Mouse (Mus musculus) lung, embryonic 16.5 days (tissue): ENCODE data around the gene Nfix. TPM values are rescaled to one million over a fixed set of nuclear protein-coding genes. Genes with fewer than 3 reads are reported as not detected.
A peak's percentile ranks its signal among the peaks of the same experiment; 100 is the strongest.

Experiments used
- ATAC-seq: fragments of 200-750 bp; cut with Nextera tagmentation; 2 replicates; pipeline ENCODE4 v1.8.0; 2017; ENCODE audit warnings: low read depth, mild to moderate bottlenecking, moderate library complexity
- H3K27ac ChIP-seq: fragments of 300-500 bp; sonication (generic); 2 replicates; pipeline ENCODE4 v1.5.1; 2014; ENCODE audit warnings: mild to moderate bottlenecking, control low read depth, low read length
- H3K27me3 ChIP-seq: fragments of 300-500 bp; sonication (generic); 2 replicates; pipeline ENCODE4 v1.6.1; 2014; ENCODE audit warnings: low read depth, low read length, mixed read lengths; ENCODE audit not compliant: control insufficient read depth, insufficient read depth
- H3K36me3 ChIP-seq: fragments of 300-500 bp; sonication (generic); 2 replicates; pipeline ENCODE4 v1.6.1; 2014; ENCODE audit warnings: low read length; ENCODE audit not compliant: control insufficient read depth, insufficient read depth
- H3K4me1 ChIP-seq: fragments of 300-500 bp; sonication (generic); replicated peaks from 2 replicates; pipeline ENCODE4 v1.6.1; 2014; ENCODE audit warnings: low read length, mixed read lengths; ENCODE audit not compliant: control insufficient read depth, insufficient read depth
- H3K4me2 ChIP-seq: fragments of 300-500 bp; sonication (generic); 2 replicates; pipeline ENCODE4 v1.6.1; 2014; ENCODE audit warnings: low read depth, low read length, control low read depth
- H3K4me3 ChIP-seq: fragments of 300-500 bp; sonication (generic); 2 replicates; pipeline ENCODE4 v1.5.1; 2014; ENCODE audit warnings: mild to moderate bottlenecking, low read length, control low read depth
- H3K9ac ChIP-seq: fragments of 300-500 bp; sonication (generic); 2 replicates; pipeline ENCODE4 v1.6.1; 2014; ENCODE audit warnings: low read length, control low read depth
- H3K9me3 ChIP-seq: fragments of 300-500 bp; sonication (generic); 2 replicates; pipeline ENCODE4 v1.6.1; 2016; ENCODE audit warnings: low read length; ENCODE audit not compliant: control insufficient read depth
- WGBS: fragments of 180-500 bp; shearing (Covaris S2); extraction: QIAGEN DNeasy Blood & Tissue Kit; methylation state at CpG from one replicate; pipeline ENCODE4 v1.1.7; 2014; 5-methylcytosine and 5-hydroxymethylcytosine counted together
- polyA plus RNA-seq: library from polyadenylated mRNA; unstranded; fragments of >200 nt; fragmentation: Nextera tagmentation; extraction: Ambion mirVana; gene quantifications from 2 replicates; pipeline ENCODE4 v1.2.1, GENCODE M21; 2015

The Nfix gene
- polyA plus RNA-seq, 1 experiment from 2014 or later = 43.9 TPM

DNA sequence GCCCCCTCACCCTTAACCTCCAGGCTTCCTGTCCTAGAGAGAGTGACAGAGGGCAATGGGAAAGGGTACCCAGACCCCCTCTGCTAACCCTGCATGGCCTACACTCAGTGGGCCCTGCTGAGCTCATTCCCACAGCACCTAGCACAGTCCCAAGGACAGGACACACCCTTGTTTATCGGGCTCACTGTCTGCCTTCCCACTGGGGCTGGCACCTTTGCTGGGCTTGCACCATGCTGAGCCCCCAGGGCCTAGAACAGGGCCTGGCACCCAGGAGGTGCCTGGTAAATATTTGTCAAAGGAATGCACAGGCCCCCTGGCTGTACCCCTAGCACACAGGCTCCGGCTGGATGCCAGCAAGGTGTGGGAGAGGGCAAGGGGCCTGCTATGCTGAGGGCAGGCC, 9.6 kb downstream of the Nfix start:
- H3K36me3 ChIP-seq = no peaks in the 10 kb centered on the region
- H3K4me1 ChIP-seq = peaks cover 84% of the 10 kb centered on the region
- H3K27ac ChIP-seq = peak overlapping the region; percentile 21
- ATAC-seq = no peak
- no peak overlapping the region for H3K4me3 ChIP-seq
- peaks cover 15% of the 10 kb centered on the region for H3K27me3 ChIP-seq
- H3K9ac ChIP-seq = peak overlapping the region; percentile 29; the same call in 1 of the 2 replicates
- 0 out of 2 replicates have a peak overlapping the region, but pooled peaks have one; percentile 0 for H3K4me2 ChIP-seq
- H3K9me3 ChIP-seq = no peaks in the 10 kb centered on the region
- 45% methylated on average over 2 of the region's 2 CpGs for WGBS

DNA sequence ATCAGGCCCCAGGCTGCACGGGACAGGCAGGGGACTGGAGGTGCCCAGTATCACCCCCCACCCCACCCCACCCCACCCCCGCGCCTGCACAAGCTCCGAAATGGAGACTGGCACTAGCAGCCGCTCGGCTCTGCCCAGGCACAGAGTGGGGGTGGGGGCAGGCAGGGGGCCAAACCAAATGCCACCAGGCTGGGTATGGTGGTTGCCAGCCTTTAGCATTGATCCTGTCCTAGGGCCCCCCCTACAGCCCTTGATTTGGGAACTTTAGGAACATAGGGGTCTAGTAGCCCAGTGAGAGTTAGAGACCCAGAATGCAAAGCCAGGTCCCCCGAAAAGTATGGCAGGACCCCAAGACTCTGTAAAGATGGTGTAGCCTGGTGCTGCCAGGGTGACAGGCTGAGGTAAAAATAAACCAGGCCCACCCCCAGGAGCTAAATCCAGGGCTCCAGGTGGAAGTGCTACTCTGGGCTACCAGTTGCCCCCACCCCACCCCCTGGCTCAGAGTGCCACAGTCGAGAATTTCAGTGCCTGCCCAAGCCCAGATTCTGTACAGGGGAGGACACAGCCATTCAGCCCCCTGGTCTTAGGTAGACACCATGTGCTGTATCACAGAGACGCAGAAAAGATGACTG, 10.2 kb downstream of the Nfix start:
- no peak for ATAC-seq
- Histone ChIP-seq H3K4me2 (no peak overlapping the region; the same call in 1 of the 2 replicates), H3K27ac (peak overlapping the region; percentile 21)

DNA sequence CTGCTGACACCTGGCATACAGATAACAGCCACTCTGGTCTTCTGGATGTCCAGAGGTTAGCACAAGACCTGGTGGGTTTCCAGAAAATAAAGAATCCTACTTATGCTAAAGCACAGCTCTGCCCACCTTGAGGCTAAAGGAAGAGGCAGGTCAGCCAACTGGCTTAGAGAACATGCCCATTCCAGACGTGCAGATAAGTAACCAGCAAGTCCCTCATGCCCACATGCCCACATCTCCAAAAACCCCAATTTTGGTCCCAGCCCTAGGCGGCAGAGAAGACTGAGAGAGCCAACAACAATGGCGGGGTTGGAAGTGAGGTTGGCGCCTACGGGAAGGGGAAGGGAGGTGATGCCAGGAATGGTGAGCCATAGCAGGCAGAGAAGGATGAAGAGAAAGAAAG, 10.8 kb downstream of the Nfix start:
- no peaks in the 10 kb centered on the region for H3K36me3 ChIP-seq
- peak overlapping the region; percentile 21; the same call in 1 of the 2 replicates for H3K9ac ChIP-seq
- no peak for ATAC-seq
- no peaks in the 10 kb centered on the region for H3K9me3 ChIP-seq
- H3K27me3 ChIP-seq = peaks cover 20% of the 10 kb centered on the region
- peak overlapping the region; percentile 76 for H3K27ac ChIP-seq
- peaks cover 84% of the 10 kb centered on the region for H3K4me1 ChIP-seq
- H3K4me3 ChIP-seq = no peak overlapping the region
- peak overlapping the region; percentile 6 for H3K4me2 ChIP-seq
- WGBS = 47% methylated on average over 5 of the region's 5 CpGs

More for the DNA sequence above, 10.2 kb downstream of the Nfix start:
- no peaks in the 10 kb centered on the region for H3K36me3 ChIP-seq
- no peak overlapping the region for H3K4me3 ChIP-seq
- H3K9ac ChIP-seq = peak overlapping the region; percentile 8
- no peaks in the 10 kb centered on the region for H3K9me3 ChIP-seq
- peaks cover 84% of the 10 kb centered on the region for H3K4me1 ChIP-seq
- H3K27me3 ChIP-seq = peaks cover 17% of the 10 kb centered on the region
- 71% methylated on average over 9 of the region's 9 CpGs for WGBS

GRCm38 (mm10) chr8:84788896-84789295, 11.2 kb downstream of the Nfix start:
- Histone ChIP-seq H3K27ac (peak overlapping the region; percentile 76), H3K9ac (peak overlapping the region; percentile 21; the same call in 1 of the 2 replicates), H3K9me3 (no peaks in the 10 kb centered on the region), H3K4me2 (peak overlapping the region; percentile 6), H3K27me3 (peaks cover 20% of the 10 kb centered on the region), H3K4me3 (no peak overlapping the region), H3K4me1 (peaks cover 85% of the 10 kb centered on the region), H3K36me3 (no peaks in the 10 kb centered on the region)
- WGBS = 13% methylated on average over 11 of the region's 11 CpGs
- peak; percentile 39 for ATAC-seq

DNA sequence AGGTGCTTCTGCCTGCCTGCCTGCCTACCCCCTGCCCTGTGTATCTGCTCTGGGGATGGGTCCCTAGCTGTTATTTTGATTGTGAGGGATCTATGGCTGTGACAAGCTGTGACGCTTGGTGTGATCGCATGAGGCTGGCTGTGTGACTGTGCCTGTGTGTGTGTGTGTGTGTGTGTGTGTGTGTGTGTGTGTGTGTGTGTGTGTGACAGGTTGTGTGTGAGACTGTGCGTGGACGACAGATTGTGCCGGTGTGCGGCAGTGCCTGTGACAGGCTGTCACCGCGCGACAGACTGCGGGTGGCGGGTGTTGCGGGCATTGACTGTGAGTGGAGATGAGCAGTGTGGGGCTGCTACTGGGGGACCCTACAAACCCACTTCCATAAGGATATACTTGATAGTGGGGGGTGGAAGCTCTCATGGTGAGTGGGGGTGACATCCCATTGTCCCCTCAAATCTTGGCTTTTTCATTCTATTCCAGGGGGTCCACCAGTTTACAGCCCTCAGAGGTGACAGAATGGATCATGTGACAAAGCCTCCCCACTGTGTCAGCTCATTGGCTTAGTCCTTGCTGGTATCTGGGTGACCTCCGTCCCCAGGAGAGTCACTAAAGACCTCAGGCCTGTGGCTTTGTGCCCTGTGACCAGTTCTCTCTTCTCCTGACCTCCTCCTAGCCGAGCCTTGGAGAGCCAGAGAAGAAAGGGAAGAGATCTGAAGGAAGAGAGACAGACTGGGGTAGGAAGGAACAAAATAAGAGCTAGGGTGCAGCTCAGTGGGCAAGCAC, 12.4 kb downstream of the Nfix start:
- H3K27me3 ChIP-seq = peaks cover 22% of the 10 kb centered on the region
- no peak overlapping the region for H3K4me2 ChIP-seq
- H3K4me1 ChIP-seq = peaks cover 78% of the 10 kb centered on the region
- H3K27ac ChIP-seq = no peak overlapping the region
- WGBS = 59% methylated on average over 14 of the region's 14 CpGs
- no peak overlapping the region for H3K9ac ChIP-seq
- no peaks in the 10 kb centered on the region for H3K36me3 ChIP-seq
- H3K4me3 ChIP-seq = no peak overlapping the region
- no peak for ATAC-seq
- no peaks in the 10 kb centered on the region for H3K9me3 ChIP-seq

DNA sequence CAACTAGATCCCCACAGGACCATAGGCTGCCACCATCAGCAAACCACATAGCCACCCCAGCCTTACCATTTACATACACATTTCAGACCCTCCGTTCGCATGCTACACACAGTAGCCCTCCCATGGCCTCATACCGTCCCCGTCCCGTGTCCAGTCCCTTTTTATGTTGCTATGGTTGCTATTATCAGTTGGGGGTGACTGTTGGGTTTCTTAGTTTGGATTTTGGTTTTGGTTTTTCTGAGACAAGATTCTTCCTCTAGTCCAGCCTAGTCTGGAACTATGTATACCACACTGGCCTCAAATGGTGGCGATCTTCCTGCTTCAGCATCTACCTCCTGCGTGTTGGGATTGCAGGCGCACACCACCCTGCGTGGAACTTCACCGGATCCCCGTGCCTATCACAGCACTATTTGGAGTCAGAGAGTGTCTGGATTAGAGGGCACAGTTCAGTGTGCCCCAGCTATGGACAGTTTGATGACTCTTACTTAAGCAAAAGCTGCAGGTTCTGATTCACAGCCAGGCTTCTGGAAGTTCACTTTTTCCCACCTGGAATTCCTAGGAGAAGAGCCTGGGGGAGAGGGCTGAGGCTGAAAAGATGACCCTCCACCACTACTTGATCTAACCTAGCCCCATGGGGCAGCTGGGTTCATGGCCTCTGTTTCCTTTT, 13.2 kb downstream of the Nfix start:
- peaks cover 22% of the 10 kb centered on the region for H3K27me3 ChIP-seq
- H3K36me3 ChIP-seq = no peaks in the 10 kb centered on the region
- ATAC-seq = no peak
- H3K9ac ChIP-seq = no peak overlapping the region
- WGBS = 42% methylated on average over 11 of the region's 11 CpGs
- H3K27ac ChIP-seq = no peak overlapping the region
- no peaks in the 10 kb centered on the region for H3K9me3 ChIP-seq
- H3K4me1 ChIP-seq = peaks cover 77% of the 10 kb centered on the region
- no peak overlapping the region for H3K4me3 ChIP-seq
- peak overlapping the region; percentile 29; the same call in 1 of the 2 replicates for H3K4me2 ChIP-seq

DNA sequence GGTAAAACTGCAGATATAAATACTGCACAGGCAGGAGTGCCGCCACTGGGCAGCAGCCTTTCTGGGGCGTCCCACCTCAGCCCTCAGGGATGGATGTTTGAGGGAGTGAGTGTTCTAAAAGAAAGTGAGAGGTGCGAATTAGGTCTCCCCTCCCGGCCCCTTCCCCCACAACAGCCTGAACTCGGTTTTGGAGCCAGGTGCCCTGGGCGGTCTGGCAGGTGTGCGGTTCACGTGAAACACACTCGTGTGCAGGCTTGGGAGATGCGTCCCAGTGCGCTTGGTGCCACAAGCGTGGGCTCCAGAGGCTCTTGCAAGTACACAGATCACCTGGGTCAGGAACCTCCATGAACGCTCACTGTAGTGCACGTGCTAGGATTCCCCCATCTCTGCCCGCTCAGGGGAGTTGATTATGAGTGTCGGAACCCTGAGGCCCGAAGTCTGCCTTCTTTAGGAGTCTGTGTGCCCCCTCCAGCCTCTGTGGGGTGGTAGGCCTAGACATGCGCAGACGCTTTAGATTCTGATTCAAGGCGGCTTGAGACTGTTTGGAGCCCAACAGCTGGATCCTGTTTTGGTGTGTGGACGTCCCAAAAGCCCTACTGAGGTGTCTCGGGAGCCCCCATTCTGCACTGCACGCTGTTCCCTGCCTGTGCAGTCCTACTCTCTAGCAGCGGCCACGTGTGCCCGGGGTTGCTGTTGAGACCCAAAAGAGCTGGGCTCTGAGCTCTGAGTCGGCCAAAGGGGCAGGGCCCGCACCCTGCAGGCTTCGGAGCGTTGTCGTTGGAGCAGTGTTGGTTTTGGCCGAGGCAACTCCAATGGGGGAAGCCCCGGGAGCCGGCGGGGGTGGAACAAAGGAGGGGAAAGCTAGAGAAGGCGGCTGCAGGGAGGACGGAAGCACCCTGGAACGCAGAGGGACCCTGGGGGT, 14.1 kb downstream of the Nfix start:
- H3K27ac ChIP-seq = no peak overlapping the region
- ATAC-seq = peak; percentile 49
- H3K4me3 ChIP-seq = peak overlapping the region; percentile 17; the same call in 1 of the 2 replicates
- no peaks in the 10 kb centered on the region for H3K36me3 ChIP-seq
- H3K9ac ChIP-seq = peak overlapping the region; percentile 40
- H3K4me2 ChIP-seq = peak overlapping the region; percentile 29
- H3K27me3 ChIP-seq = peaks cover 28% of the 10 kb centered on the region
- no peaks in the 10 kb centered on the region for H3K9me3 ChIP-seq
- H3K4me1 ChIP-seq = peaks cover 75% of the 10 kb centered on the region
- 24% methylated on average over 38 of the region's 38 CpGs for WGBS

- Histone ChIP-seq H3K4me3 (no peak overlapping the region), H3K4me1 (peaks cover 72% of the 10 kb centered on the region), H3K9me3 (no peaks in the 10 kb centered on the region), H3K9ac (no peak overlapping the region), H3K36me3 (no peaks in the 10 kb centered on the region), H3K27ac (no peak overlapping the region), H3K27me3 (peaks cover 29% of the 10 kb centered on the region), H3K4me2 (no peak overlapping the region)
- ATAC-seq = no peak
- 35% methylated on average over 11 of the region's 11 CpGs for WGBS
Observed at GRCm38 (mm10) chr8:84785506-84785755, 14.7 kb downstream of the Nfix start.
